Mouse (Mus musculus): ENCODE results near the gene Slc6a11.

Slc6a11 gene

GRCm38 (mm10) chr6:114131122-114131872 lies at the start of gene Slc6a11:
Slc6a11 (plus strand) TSS chr6:114131241.
- DNase-seq (ENCODE audit: low read depth, low spot score), result no peak

- peak; percentile 65 for DNase-seq (ENCODE audit: low read depth, low spot score)
These were observed 43.9 kb upstream of the Slc6a11 start for GRCm38 (mm10) chr6:114087106-114087505.

- DNase-seq (ENCODE audit: low read depth, low spot score), result peak; percentile 46
These were observed 41.4 kb upstream of the Slc6a11 start for GRCm38 (mm10) chr6:114089626-114090025.

- DNase-seq (ENCODE audit: low read depth, low spot score), result no peak
These were observed 38.8 kb upstream of the Slc6a11 start for GRCm38 (mm10) chr6:114092216-114092615.

- DNase-seq (ENCODE audit: low read depth, low spot score), result no peak
These were observed 36.8 kb upstream of the Slc6a11 start for GRCm38 (mm10) chr6:114094251-114094650.

- DNase-seq (ENCODE audit: low read depth, low spot score), result no peak
These were observed 34.5 kb upstream of the Slc6a11 start for GRCm38 (mm10) chr6:114096574-114096973.

- DNase-seq (ENCODE audit: low read depth, low spot score), result no peak
These were observed 29.1 kb upstream of the Slc6a11 start for GRCm38 (mm10) chr6:114101923-114102322.

- DNase-seq (ENCODE audit: low read depth, low spot score), result no peak
These were observed 11.5 kb upstream of the Slc6a11 start for GRCm38 (mm10) chr6:114119507-114119906.

- DNase-seq (ENCODE audit: low read depth, low spot score), result peak; percentile 17
These were observed 5.5 kb upstream of the Slc6a11 start for GRCm38 (mm10) chr6:114125530-114125929.

- DNase-seq (ENCODE audit: low read depth, low spot score), result no peak
These were observed 1.4 kb downstream of the Slc6a11 start for GRCm38 (mm10) chr6:114132472-114132871.

GRCm38 (mm10) chr6:114132916-114133315 lies 1.9 kb downstream of the Slc6a11 start:
- no peak for DNase-seq (ENCODE audit: low read depth, low spot score)

GRCm38 (mm10) chr6:114138970-114139369 lies 7.9 kb downstream of the Slc6a11 start:
- DNase-seq (ENCODE audit: low read depth, low spot score), result no peak

- no peak for DNase-seq (ENCODE audit: low read depth, low spot score)
These were observed 10.4 kb downstream of the Slc6a11 start for GRCm38 (mm10) chr6:114141481-114141880.

GRCm38 (mm10) chr6:114142480-114142879 lies 11.4 kb downstream of the Slc6a11 start:
- no peak for DNase-seq (ENCODE audit: low read depth, low spot score)

GRCm38 (mm10) chr6:114143544-114143943 lies 12.5 kb downstream of the Slc6a11 start:
- DNase-seq (ENCODE audit: low read depth, low spot score), result no peak

GRCm38 (mm10) chr6:114144447-114145105 lies 13.5 kb downstream of the Slc6a11 start:
- no peak for DNase-seq (ENCODE audit: low read depth, low spot score)

GRCm38 (mm10) chr6:114145650-114146329 lies 14.7 kb downstream of the Slc6a11 start:
- DNase-seq (ENCODE audit: low read depth, low spot score), result no peak

- DNase-seq (ENCODE audit: low read depth, low spot score), result no peak
These were observed 24.7 kb downstream of the Slc6a11 start for GRCm38 (mm10) chr6:114155720-114156119.

GRCm38 (mm10) chr6:114158811-114159210 lies 27.8 kb downstream of the Slc6a11 start:
- no peak for DNase-seq (ENCODE audit: low read depth, low spot score)

- no peak for DNase-seq (ENCODE audit: low read depth, low spot score)
These were observed 29.7 kb downstream of the Slc6a11 start for GRCm38 (mm10) chr6:114160732-114161131.

- no peak for DNase-seq (ENCODE audit: low read depth, low spot score)
These were observed 43.0 kb downstream of the Slc6a11 start for GRCm38 (mm10) chr6:114174052-114174397.

- no peak for DNase-seq (ENCODE audit: low read depth, low spot score)
These were observed 43.5 kb downstream of the Slc6a11 start for GRCm38 (mm10) chr6:114174398-114175140.
